Mouse (Mus musculus): ENCODE measurements around the gene Dzip1. TPM values are rescaled to one million over a fixed set of nuclear protein-coding genes. Genes with fewer than 3 reads are reported as not detected.

The Dzip1 gene
- total and polyA plus RNA-seq, 3 experiments, result 3.1 to 30.9 (median 6.9) TPM

GRCm38 (mm10) chr14:118862253-118862652 lies 63.0 kb downstream of the Dzip1 start:
- TF ChIP-seq CTCF (IDR thresholded peaks at IDR 0.05; ENCODE audit: low read depth, low read length) (no peak), GATA1 (IDR thresholded peaks at IDR 0.05; ENCODE audit: borderline replicate concordance, low read length) (no peak), GATA2 (IDR thresholded peaks at IDR 0.05; ENCODE audit: borderline replicate concordance, low read depth, low read length) (no peak)
- H3K27me3 ChIP-seq (ENCODE audit: insufficient read depth, low read length), result peaks cover 25% of the 10 kb centered on the region
- H3K4me3 ChIP-seq (ENCODE audit: low read depth, low read length), result no peak overlapping the region
- H3K9me3 ChIP-seq (replicated peaks), result no peaks in the 10 kb centered on the region
- DNase-seq (ENCODE audit: low spot score) (no peak), ATAC-seq (ENCODE audit: extremely low read depth, insufficient number of reproducible peaks, low FRiP score, poor library complexity, severe bottlenecking) (no peak)
- H3K36me3 ChIP-seq (replicated peaks), result no peaks in the 10 kb centered on the region
- H3K4me1 ChIP-seq (ENCODE audit: insufficient read depth, low read depth, low read length), result no peaks in the 10 kb centered on the region

- peaks cover 6% of the 10 kb centered on the region for H3K4me1 ChIP-seq (ENCODE audit: insufficient read depth, low read depth, low read length)
- peaks cover 34% of the 10 kb centered on the region for H3K27me3 ChIP-seq (ENCODE audit: insufficient read depth, low read length)
- H3K36me3 ChIP-seq (replicated peaks), result no peaks in the 10 kb centered on the region
- no peak overlapping the region for H3K4me3 ChIP-seq (ENCODE audit: low read depth, low read length)
- TF ChIP-seq CTCF (IDR thresholded peaks at IDR 0.05; ENCODE audit: low read depth, low read length) (no peak), POLR2AphosphoS5 (IDR thresholded peaks at IDR 0.05; ENCODE audit: insufficient replicate concordance, low read depth, low read length) (no peak), GATA1 (IDR thresholded peaks at IDR 0.05; ENCODE audit: borderline replicate concordance, low read length) (no peak), GATA2 (IDR thresholded peaks at IDR 0.05; ENCODE audit: borderline replicate concordance, low read depth, low read length) (no peak), TAL1 (conservative IDR thresholded peaks at IDR 0.05; ENCODE audit: low read depth, low read length) (no peak)
- ATAC-seq (ENCODE audit: extremely low read depth, insufficient number of reproducible peaks, low FRiP score, poor library complexity, severe bottlenecking) (no peak), DNase-seq (ENCODE audit: low spot score) (no peak)
- H3K9me3 ChIP-seq (replicated peaks), result no peaks in the 10 kb centered on the region
Measured at GRCm38 (mm10) chr14:118858318-118858717, 66.9 kb downstream of the Dzip1 start.

- no peak for ATAC-seq (ENCODE audit: extremely low read depth, insufficient number of reproducible peaks, low FRiP score, poor library complexity, severe bottlenecking)
- DNase-seq (ENCODE audit: low spot score), result no peak
- no peaks in the 10 kb centered on the region for H3K9me3 ChIP-seq (replicated peaks)
- H3K36me3 ChIP-seq (replicated peaks), result no peaks in the 10 kb centered on the region
- H3K27me3 ChIP-seq (ENCODE audit: insufficient read depth, low read length), result peaks cover 38% of the 10 kb centered on the region
- TF ChIP-seq CTCF (IDR thresholded peaks at IDR 0.05; ENCODE audit: low read depth, low read length) (no peak), GATA1 (IDR thresholded peaks at IDR 0.05; ENCODE audit: borderline replicate concordance, low read length) (no peak), GATA2 (IDR thresholded peaks at IDR 0.05; ENCODE audit: borderline replicate concordance, low read depth, low read length) (no peak), TAL1 (conservative IDR thresholded peaks at IDR 0.05; ENCODE audit: low read depth, low read length) (no peak), POLR2AphosphoS5 (IDR thresholded peaks at IDR 0.05; ENCODE audit: insufficient replicate concordance, low read depth, low read length) (no peak)
- H3K4me3 ChIP-seq (ENCODE audit: low read depth, low read length), result no peak overlapping the region
- H3K4me1 ChIP-seq (ENCODE audit: insufficient read depth, low read depth, low read length), result peaks cover 6% of the 10 kb centered on the region
Measured at GRCm38 (mm10) chr14:118856563-118856962, 68.7 kb downstream of the Dzip1 start.

- DNase-seq (ENCODE audit: low spot score) (no peak), ATAC-seq (ENCODE audit: extremely low read depth, insufficient number of reproducible peaks, low FRiP score, poor library complexity, severe bottlenecking) (no peak)
- no peaks in the 10 kb centered on the region for H3K36me3 ChIP-seq (replicated peaks)
- TF ChIP-seq TAL1 (conservative IDR thresholded peaks at IDR 0.05; ENCODE audit: low read depth, low read length), result no peak
- TF ChIP-seq GATA2 (IDR thresholded peaks at IDR 0.05; ENCODE audit: borderline replicate concordance, low read depth, low read length), result no peak
- TF ChIP-seq GATA1 (IDR thresholded peaks at IDR 0.05; ENCODE audit: borderline replicate concordance, low read length), result no peak
- TF ChIP-seq CTCF (IDR thresholded peaks at IDR 0.05; ENCODE audit: low read depth, low read length), result no peak
- TF ChIP-seq POLR2AphosphoS5 (IDR thresholded peaks at IDR 0.05; ENCODE audit: insufficient replicate concordance, low read depth, low read length), result no peak
- peaks cover 10% of the 10 kb centered on the region for H3K4me1 ChIP-seq (ENCODE audit: insufficient read depth, low read depth, low read length)
- peaks cover 38% of the 10 kb centered on the region for H3K27me3 ChIP-seq (ENCODE audit: insufficient read depth, low read length)
- H3K9me3 ChIP-seq (replicated peaks), result no peaks in the 10 kb centered on the region
- H3K4me3 ChIP-seq (ENCODE audit: low read depth, low read length), result no peak overlapping the region
Measured at GRCm38 (mm10) chr14:118855141-118855800, 70.0 kb downstream of the Dzip1 start.

- TF ChIP-seq POLR2AphosphoS5 (IDR thresholded peaks at IDR 0.05; ENCODE audit: insufficient replicate concordance, low read depth, low read length), result no peak
- no peak for TF ChIP-seq TAL1 (conservative IDR thresholded peaks at IDR 0.05; ENCODE audit: low read depth, low read length)
- TF ChIP-seq GATA2 (IDR thresholded peaks at IDR 0.05; ENCODE audit: borderline replicate concordance, low read depth, low read length), result no peak
- no peak for TF ChIP-seq GATA1 (IDR thresholded peaks at IDR 0.05; ENCODE audit: borderline replicate concordance, low read length)
- TF ChIP-seq CTCF (IDR thresholded peaks at IDR 0.05; ENCODE audit: low read depth, low read length), result no peak
- Histone ChIP-seq H3K27me3 (ENCODE audit: insufficient read depth, low read length) (peaks cover 35% of the 10 kb centered on the region), H3K9me3 (replicated peaks) (no peaks in the 10 kb centered on the region), H3K4me3 (ENCODE audit: low read depth, low read length) (no peak overlapping the region), H3K36me3 (replicated peaks) (no peaks in the 10 kb centered on the region), H3K4me1 (ENCODE audit: insufficient read depth, low read depth, low read length) (peaks cover 10% of the 10 kb centered on the region)
- no peak for ATAC-seq (ENCODE audit: extremely low read depth, insufficient number of reproducible peaks, low FRiP score, poor library complexity, severe bottlenecking)
- no peak for DNase-seq (ENCODE audit: low spot score)
Measured at GRCm38 (mm10) chr14:118854371-118855114, 70.7 kb downstream of the Dzip1 start.

- H3K4me3 ChIP-seq (ENCODE audit: low read depth, low read length), result no peak overlapping the region
- TF ChIP-seq POLR2AphosphoS5 (IDR thresholded peaks at IDR 0.05; ENCODE audit: insufficient replicate concordance, low read depth, low read length), result no peak
- TF ChIP-seq GATA1 (IDR thresholded peaks at IDR 0.05; ENCODE audit: borderline replicate concordance, low read length), result no peak
- TF ChIP-seq CTCF (IDR thresholded peaks at IDR 0.05; ENCODE audit: low read depth, low read length), result no peak
- TF ChIP-seq TAL1 (conservative IDR thresholded peaks at IDR 0.05; ENCODE audit: low read depth, low read length), result no peak
- no peak for TF ChIP-seq GATA2 (IDR thresholded peaks at IDR 0.05; ENCODE audit: borderline replicate concordance, low read depth, low read length)
- ATAC-seq (ENCODE audit: extremely low read depth, insufficient number of reproducible peaks, low FRiP score, poor library complexity, severe bottlenecking) (no peak), DNase-seq (ENCODE audit: low spot score) (no peak)
- no peaks in the 10 kb centered on the region for H3K9me3 ChIP-seq (replicated peaks)
- peaks cover 45% of the 10 kb centered on the region for H3K27me3 ChIP-seq (ENCODE audit: insufficient read depth, low read length)
- H3K4me1 ChIP-seq (ENCODE audit: insufficient read depth, low read depth, low read length), result peaks cover 12% of the 10 kb centered on the region
- H3K36me3 ChIP-seq (replicated peaks), result no peaks in the 10 kb centered on the region
Measured at GRCm38 (mm10) chr14:118851496-118852107, 73.7 kb downstream of the Dzip1 start.

All from G1E (cell line).